Mouse (Mus musculus) heart, adult 18-20 months (tissue): ENCODE measurements around the gene Tsen34. TPM values are rescaled to one million over a fixed set of nuclear protein-coding genes. Genes with fewer than 3 reads are reported as not detected.
"Not testable (repeated sequence)": the region's sequence is repeated elsewhere in the genome, so short reads cannot be mapped to it uniquely, and the experiment has no call there.

Source experiments
- DNase-seq, 2 experiments: peaks; one replicate each; pipeline ENCODE4 v3.0.0; 2021 to 2022; ENCODE audit warnings: mixed read lengths in 1 of 2
- total RNA-seq, 2 experiments: library from RNA; stranded (reverse); gene quantifications; 2 replicates each; pipeline ENCODE4 v1.2.3; 2021

The Tsen34 gene
- total RNA-seq, 2 experiments from 2014 or later, result 68.7 to 70.3 TPM

GRCm38 (mm10) chr7:3685400-3686187, 7.1 kb upstream of the Tsen34 start:
- no peak for DNase-seq

- no peak for DNase-seq
Observed at GRCm38 (mm10) chr7:3691919-3692318, 744 bp upstream of the Tsen34 start.

- peak; percentile 97 to 98 for DNase-seq
Observed at GRCm38 (mm10) chr7:3692987-3693808, 535 bp downstream of the Tsen34 start, which contains the start of gene Mboat7. TSS of gene Mboat7 (minus strand) at chr7:3693523.

DNA sequence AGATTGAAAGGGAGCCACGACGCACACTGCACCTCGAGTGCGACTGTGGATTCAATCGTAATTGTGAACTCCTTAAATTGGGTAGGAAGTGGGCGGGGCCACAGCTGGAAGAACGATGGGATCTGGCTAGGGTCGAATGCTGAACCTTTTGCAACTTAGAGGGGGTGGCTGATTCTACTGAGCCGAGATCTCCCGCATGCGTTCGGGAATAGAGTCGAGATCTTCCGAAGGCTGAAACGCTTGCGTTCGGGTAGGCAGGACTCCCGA, 1.1 kb downstream of the Tsen34 start:
- no peak for DNase-seq

- DNase-seq, result peak; percentile 62 to 83
Observed at GRCm38 (mm10) chr7:3694076-3694948, 1.6 kb downstream of the Tsen34 start.

- DNase-seq, result peak in 1 of 2 experiments; percentile 22
Observed at GRCm38 (mm10) chr7:3694949-3695305, 2.3 kb downstream of the Tsen34 start.

DNA sequence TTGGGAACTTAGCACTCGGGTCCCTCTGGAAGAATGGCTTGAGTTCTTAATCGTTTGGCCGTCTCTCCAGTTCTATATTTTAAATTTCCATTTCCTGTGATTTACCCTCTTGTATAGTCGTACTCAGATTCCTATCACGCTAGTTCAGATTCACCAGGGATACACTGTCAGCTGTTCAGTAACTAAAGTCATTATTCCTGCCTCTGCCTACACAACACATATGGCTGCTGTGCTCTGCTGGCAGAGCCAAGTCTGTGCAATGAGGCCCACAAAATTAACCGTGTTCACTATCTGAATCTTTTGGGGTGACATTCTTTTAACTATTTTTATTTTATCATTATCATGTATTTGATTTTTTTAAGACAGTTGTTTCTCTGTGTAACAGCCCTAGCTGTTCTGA, 5.8 kb downstream of the Tsen34 start:
- DNase-seq, result no peak

GRCm38 (mm10) chr7:3703148-3703878, 10.7 kb downstream of the Tsen34 start:
- no peak for DNase-seq

DNA sequence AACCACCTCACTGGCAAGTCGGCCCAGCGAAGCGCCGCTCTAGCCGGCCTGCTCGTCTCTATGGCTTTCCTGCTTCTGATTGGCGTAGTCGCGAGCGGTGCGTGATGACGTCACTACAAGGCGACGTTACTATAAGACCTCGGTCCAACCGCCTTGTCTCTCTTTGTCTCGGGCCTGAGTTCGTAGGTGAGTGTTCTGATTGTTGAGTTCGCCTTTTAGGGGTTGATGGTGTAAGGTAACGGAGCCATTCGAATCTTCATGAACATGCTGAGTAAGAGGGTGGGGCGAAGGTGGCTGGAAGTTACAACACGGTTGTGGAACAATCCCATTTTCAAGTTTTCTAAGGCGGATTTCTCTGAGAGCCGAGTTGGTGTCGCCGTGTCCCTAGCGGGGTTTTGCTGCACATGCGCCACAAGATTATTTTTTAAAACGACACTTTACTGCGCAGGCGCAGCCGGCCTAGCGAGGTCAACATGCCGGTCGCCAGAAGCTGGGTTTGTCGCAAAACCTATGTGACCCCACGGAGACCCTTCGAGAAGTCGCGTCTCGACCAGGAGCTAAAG, 11.3 kb downstream of the Tsen34 start, which contains the start of gene Rps9:
Rps9 (plus strand) TSS at position 115 of the 563 bp plus-strand sequence.
- DNase-seq, result peak; percentile 97 to 98

- DNase-seq, result no peak
Observed at GRCm38 (mm10) chr7:3704475-3704874, 11.8 kb downstream of the Tsen34 start.

GRCm38 (mm10) chr7:3705461-3705860, 12.8 kb downstream of the Tsen34 start:
- not testable (repeated sequence) for DNase-seq

DNA sequence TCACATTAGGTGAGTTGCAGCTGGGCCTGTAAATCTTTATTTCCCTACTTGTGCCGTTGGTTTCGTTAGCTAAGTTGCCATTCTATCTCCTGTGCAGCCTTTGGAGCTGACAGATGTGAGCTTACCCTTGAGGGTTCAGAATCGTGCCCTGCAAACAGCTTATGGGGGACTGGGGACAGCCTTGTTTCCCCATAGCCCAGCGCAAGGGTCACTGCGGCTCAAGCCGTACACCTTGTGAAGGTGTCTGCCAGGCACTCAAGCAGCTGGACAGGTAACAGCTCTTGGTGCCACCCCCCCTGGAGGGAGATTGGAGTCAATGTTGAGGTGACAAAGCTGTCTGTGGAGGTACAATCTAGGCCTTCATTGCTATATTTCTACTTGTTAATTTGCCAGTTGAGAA, 13.2 kb downstream of the Tsen34 start:
- no peak for DNase-seq

DNA sequence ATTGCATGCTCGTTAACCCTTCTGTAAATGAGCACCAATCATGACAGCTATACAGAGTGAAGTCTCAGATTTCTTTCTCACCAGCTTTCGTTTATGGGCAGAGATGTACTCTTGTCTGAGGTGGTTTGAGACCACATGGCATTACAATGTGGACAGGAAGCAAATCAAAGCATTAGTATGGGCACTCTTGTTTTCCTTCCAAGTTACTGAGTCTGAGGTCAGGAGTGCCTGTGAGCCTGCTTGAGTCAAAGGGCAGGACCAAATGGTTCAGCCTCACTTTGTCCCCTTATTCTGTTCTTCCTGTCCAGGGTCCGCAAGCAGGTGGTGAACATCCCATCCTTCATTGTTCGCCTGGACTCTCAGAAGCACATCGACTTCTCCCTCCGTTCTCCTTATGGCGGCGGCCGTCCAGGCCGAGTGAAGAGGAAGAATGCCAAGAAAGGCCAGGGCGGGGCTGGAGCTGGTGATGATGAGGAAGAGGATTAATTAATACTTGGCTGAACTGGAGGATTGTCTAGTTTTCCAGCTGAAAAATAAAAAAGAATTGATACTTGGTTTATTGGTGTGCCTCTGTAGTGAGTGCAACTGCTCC, 13.8 kb downstream of the Tsen34 start:
- peak; percentile 28 to 33 for DNase-seq

DNA sequence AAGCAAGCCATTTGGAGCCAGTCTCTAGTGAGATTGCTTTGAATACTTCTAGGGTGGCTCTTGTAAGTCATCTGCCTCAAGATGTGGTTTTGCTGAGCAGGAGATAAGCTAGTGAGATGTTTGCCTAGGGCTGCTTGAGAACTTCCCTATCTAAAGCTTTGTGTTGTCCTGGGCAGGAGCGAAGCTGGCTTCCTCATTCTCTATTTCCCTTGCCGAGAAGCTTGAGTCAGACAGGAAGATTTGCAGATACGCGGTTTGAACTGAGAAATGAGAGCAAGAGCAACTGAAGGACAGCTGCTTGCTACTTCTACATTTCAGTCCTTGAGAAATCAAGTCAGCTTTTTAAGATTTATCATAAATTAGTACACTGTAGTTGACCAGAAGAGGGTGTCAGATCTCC, 14.4 kb downstream of the Tsen34 start:
- peak; percentile 19 to 66 for DNase-seq

GRCm38 (mm10) chr7:3707568-3708413, 15.1 kb downstream of the Tsen34 start:
- no peak for DNase-seq

DNA sequence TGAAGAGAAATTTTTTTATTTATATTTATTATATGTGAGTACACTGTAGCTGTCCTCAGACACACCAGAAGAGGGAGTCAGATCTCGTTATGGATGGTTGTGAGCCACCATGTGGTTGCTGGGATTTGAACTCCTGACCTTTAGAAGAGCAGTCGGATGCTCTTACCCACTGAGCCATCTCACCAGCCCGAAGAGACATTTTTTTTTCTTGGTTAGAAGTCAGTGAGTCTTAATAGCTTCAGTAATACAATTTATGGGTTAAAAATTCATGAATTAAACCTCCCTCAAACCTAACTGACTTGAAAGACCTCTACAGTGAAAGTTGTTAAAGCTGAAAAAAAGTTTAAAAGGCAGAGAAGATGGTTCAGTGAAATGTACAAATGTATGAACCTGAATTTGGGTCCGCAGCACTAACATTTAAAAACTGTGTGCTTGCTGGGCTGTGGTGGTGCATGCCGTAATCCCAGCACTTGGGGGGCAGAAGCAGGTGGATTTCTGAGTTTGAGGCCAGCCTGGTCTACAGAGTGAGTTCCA, 15.9 kb downstream of the Tsen34 start:
- not testable (repeated sequence) for DNase-seq

- DNase-seq, result no peak
Observed at GRCm38 (mm10) chr7:3709000-3709399, 16.3 kb downstream of the Tsen34 start.

- DNase-seq, result no peak
Observed at GRCm38 (mm10) chr7:3712264-3712942, 19.7 kb downstream of the Tsen34 start.

- no peak for DNase-seq
Observed at GRCm38 (mm10) chr7:3715249-3715648, 22.6 kb downstream of the Tsen34 start.
